Mouse (Mus musculus): Measurements from ENCODE around the gene Gm973.

The Gm973 gene

DNA sequence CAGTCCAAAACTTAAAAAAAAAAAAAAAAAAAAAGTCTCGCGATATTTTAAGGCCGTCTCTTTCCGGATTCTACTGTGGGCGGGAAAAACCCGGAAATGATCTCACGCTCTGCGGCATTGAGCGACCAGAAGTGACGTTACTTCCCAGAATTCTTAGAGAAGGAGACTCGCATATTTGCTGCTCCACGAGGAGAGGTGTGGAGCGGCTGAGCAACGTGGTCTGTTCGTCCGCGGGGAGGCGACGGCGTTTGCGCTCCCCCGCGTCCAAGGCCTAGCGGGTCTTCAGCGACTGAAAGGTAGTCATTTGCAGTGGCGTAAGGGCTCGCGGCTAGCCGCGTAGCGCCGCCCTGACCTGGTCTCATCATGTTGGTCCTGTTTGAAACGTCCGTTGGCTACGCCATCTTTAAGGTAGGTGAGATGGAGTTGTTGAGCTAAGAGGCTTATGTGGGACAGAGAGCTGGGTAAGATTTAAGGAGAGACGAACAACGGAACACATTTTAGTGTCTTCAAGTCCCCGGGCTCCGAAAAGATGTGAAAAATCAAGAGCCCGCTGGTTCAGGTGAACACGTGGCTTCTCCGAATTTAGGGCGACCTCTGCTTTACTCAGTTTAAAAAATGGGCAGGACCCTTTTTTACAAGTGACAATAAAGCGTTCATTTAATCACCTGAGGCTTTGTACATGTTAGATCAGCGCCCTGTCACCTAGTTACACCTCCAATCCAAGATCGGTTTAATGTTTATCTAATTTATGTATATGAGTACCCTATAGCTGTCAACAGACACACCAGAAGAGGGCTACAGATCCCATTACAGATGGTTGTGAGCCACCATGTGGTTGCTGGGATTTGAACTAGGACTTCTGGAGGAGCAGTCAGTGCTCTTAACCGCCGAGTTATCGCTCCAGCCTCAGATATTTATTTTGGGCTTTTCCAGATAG is 169.0 kb downstream of the Gm973 start, which contains the start of gene Nop58:
Nop58 (plus strand) TSS at position 153 of the 937 bp plus-strand sequence.
- DNase-seq (ENCODE audit: low spot score in 2 of 2), result peak; percentile 65 to 78

Data from frontal cortex, postnatal 25 days (tissue).